Mouse (Mus musculus) bone marrow, adult 2 months (tissue): ENCODE results near the gene 2410004B18Rik. TPM values are rescaled to one million over a fixed set of nuclear protein-coding genes. Genes with fewer than 3 reads are reported as not detected.
"Not testable (repeated sequence)": the region's sequence is repeated elsewhere in the genome, so short reads cannot be mapped to it uniquely, and the experiment has no call there.

ENCODE experiments used
- H3K27ac ChIP-seq: fragments of 200-500 bp; 2 replicates; pipeline ENCODE4 v1.5.1; 2012; ENCODE audit warnings: low read depth, mild to moderate bottlenecking, control low read depth, inconsistent platforms, low read length; ENCODE audit not compliant: control insufficient read depth, poor library complexity, insufficient read depth
- H3K4me1 ChIP-seq: fragments of 200-500 bp; 2 replicates; pipeline ENCODE4 v1.6.1; 2011; ENCODE audit warnings: low read length; ENCODE audit not compliant: control insufficient read depth, insufficient read depth
- H3K4me3 ChIP-seq: fragments of 200-500 bp; replicated peaks from 2 replicates; pipeline ENCODE3; 2011; ENCODE audit warnings: mild to moderate bottlenecking, low read depth, low read length, control low read depth; ENCODE audit not compliant: control insufficient read depth
- CTCF ChIP-seq: fragments of 200-500 bp; IDR thresholded peaks from 2 replicates; pipeline ENCODE4 v1.5.1; 2011; ENCODE audit warnings: low read length, control low read depth; ENCODE audit not compliant: control insufficient read depth, insufficient read depth
- POLR2A ChIP-seq: fragments of 200-500 bp; IDR thresholded peaks from 2 replicates; pipeline ENCODE4 v1.6.1; 2011; ENCODE audit warnings: low read depth, mild to moderate bottlenecking, control low read depth, low read length, borderline replicate concordance; ENCODE audit not compliant: control insufficient read depth
- WGBS: fragments of 180-500 bp; shearing (Covaris S2); methylation state at CpG from one replicate; pipeline ENCODE4 v1.1.7; 2018; 5-methylcytosine and 5-hydroxymethylcytosine counted together
- polyA plus RNA-seq: library from polyadenylated mRNA; stranded (reverse); fragments of >200 nt; gene quantifications from 2 replicates; pipeline ENCODE4 v1.2.4, GENCODE M21; 2011; ENCODE audit warnings: low replicate concordance; ENCODE audit not compliant: missing spikeins, insufficient read depth, insufficient read length

The 2410004B18Rik gene
- polyA plus RNA-seq, 1 experiment: 34.3 TPM

- TF ChIP-seq CTCF (no peak), POLR2A (no peak)
- Histone ChIP-seq H3K4me1 (no peaks in the 10 kb centered on the region), H3K4me3 (no peak overlapping the region), H3K27ac (no peak overlapping the region)
- 53% methylated on average over 10 of the region's 10 CpGs for WGBS
These were observed 26.7 kb downstream of the 2410004B18Rik start for GRCm38 (mm10) chr3:145964473-145964872.

- H3K4me1 ChIP-seq, H3K27ac ChIP-seq, H3K4me3 ChIP-seq: not testable (repeated sequence)
- WGBS: 74% methylated on average over 3 of the region's 3 CpGs
These were observed 27.8 kb downstream of the 2410004B18Rik start for GRCm38 (mm10) chr3:145965583-145965982.

GRCm38 (mm10) chr3:145966806-145967205, 29.0 kb downstream of the 2410004B18Rik start:
- no peak overlapping the region for H3K27ac ChIP-seq
- H3K4me3 ChIP-seq: no peak overlapping the region
- no peaks in the 10 kb centered on the region for H3K4me1 ChIP-seq
- TF ChIP-seq CTCF: no peak
- TF ChIP-seq POLR2A: no peak
- WGBS: 84% methylated on average over 5 of the region's 5 CpGs

GRCm38 (mm10) chr3:145969031-145969501, 31.3 kb downstream of the 2410004B18Rik start:
- no peak for TF ChIP-seq CTCF
- no peak for TF ChIP-seq POLR2A
- WGBS: 10% methylated on average over 14 of the region's 14 CpGs
- Histone ChIP-seq H3K4me3 (no peak overlapping the region), H3K4me1 (no peaks in the 10 kb centered on the region), H3K27ac (no peak overlapping the region)

GRCm38 (mm10) chr3:145971501-145971900, 33.7 kb downstream of the 2410004B18Rik start:
- 74% methylated on average over 10 of the region's 10 CpGs for WGBS
- TF ChIP-seq CTCF (no peak), POLR2A (no peak)

GRCm38 (mm10) chr3:145974986-145975385, 37.2 kb downstream of the 2410004B18Rik start:
- TF ChIP-seq CTCF: no peak
- TF ChIP-seq POLR2A: no peak
- H3K4me3 ChIP-seq: no peak overlapping the region
- H3K4me1 ChIP-seq: no peaks in the 10 kb centered on the region
- 87% methylated on average over 7 of the region's 7 CpGs for WGBS
- H3K27ac ChIP-seq: no peak overlapping the region

More at GRCm38 (mm10) chr3:145971501-145971900, 33.7 kb downstream of the 2410004B18Rik start:
- Histone ChIP-seq H3K4me1 (no peaks in the 10 kb centered on the region), H3K4me3 (no peak overlapping the region), H3K27ac (no peak overlapping the region)

- H3K27ac ChIP-seq: no peak overlapping the region; the same call in 1 of the 2 replicates
- TF ChIP-seq CTCF (no peak), POLR2A (no peak)
- 32% methylated on average over 7 of the region's 7 CpGs for WGBS
- H3K4me1 ChIP-seq: no peaks in the 10 kb centered on the region; the same call in 1 of the 2 replicates
- no peak overlapping the region for H3K4me3 ChIP-seq
These were observed 47.6 kb downstream of the 2410004B18Rik start for GRCm38 (mm10) chr3:145985333-145985925.

GRCm38 (mm10) chr3:145986317-145987001, 48.6 kb downstream of the 2410004B18Rik start:
- Histone ChIP-seq H3K27ac (no peak overlapping the region), H3K4me1 (no peaks in the 10 kb centered on the region; the same call in 1 of the 2 replicates), H3K4me3 (no peak overlapping the region)
- TF ChIP-seq CTCF: no peak
- no peak for TF ChIP-seq POLR2A
- WGBS: 76% methylated on average over 6 of the region's 6 CpGs
